ENCODE assay signal across 8 mouse cellular contexts in genomic region chr16:19889576-19889975, GRCm38 (mm10).
"Had no signal": no experiment of that assay in that cellular context is flagged by ENCODE, and none has a peak within 500 bp of the region (broad histone marks: within the 10 kb centered on the region; RNA-seq: fewer than 3 reads in every experiment).

No protein-coding gene starts in this region.

- DNase-seq: lung, adult 18-20 months; lung, embryonic 14.5 days; lung, postnatal 10 days; lung, postnatal 4 days; right cerebral cortex, postnatal 14 days; thymus, adult 2 months; thymus, postnatal 25 days; thymus, postnatal 4 days had no signal
